22 mouse cellular contexts compared by ENCODE assay signal in the genomic region with DNA sequence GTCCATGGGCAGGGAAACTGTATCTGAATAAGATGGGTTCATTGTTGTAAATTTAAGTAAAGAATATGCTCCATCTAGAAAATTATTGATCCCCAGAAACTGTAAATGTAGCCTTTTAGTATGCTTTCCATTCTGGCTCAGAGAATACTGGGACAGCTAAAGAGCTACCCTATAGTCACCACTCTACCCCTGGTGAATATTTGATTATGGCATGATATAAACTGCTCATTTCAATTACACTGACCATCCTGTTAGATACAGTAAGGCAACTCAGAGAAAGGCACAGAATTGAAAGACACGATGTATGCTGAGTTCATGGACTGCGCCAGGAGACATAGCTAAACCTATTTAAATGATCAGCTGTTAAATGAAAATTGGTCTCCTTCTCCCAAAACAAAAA.
DNase-seq lines count a peak whose midpoint lies in the region; ATAC-seq lines count a peak whose summit lies in the region.
"Had no signal": no experiment of that assay in that cellular context is flagged by ENCODE, and none has a peak within 500 bp of the region (broad histone marks: within the 10 kb centered on the region; RNA-seq: fewer than 3 reads in every experiment).

No protein-coding gene starts in this region.

- H3K9ac ChIP-seq in hindbrain, embryonic 12.5 days = no peak overlapping the region
- H3K9ac ChIP-seq in hindbrain, embryonic 13.5 days = no peak overlapping the region
- no peak overlapping the region for H3K9ac ChIP-seq in neural tube, embryonic 12.5 days
- H3K9ac ChIP-seq in midbrain, embryonic 11.5 days (ENCODE audit: low read length) = no peak overlapping the region
- H3K9ac ChIP-seq: embryonic facial prominence, embryonic 13.5 days; embryonic facial prominence, embryonic 15.5 days; forebrain, embryonic 12.5 days had no signal

- no peaks in the 10 kb centered on the region for H3K36me3 ChIP-seq in hindbrain, embryonic 12.5 days
- H3K36me3 ChIP-seq in hindbrain, embryonic 13.5 days = no peaks in the 10 kb centered on the region
- H3K36me3 ChIP-seq in neural tube, embryonic 12.5 days = no peaks in the 10 kb centered on the region
- no peaks in the 10 kb centered on the region for H3K36me3 ChIP-seq in midbrain, embryonic 11.5 days (ENCODE audit: control insufficient read depth, insufficient read depth, low read length)
- H3K36me3 ChIP-seq: embryonic facial prominence, embryonic 13.5 days; embryonic facial prominence, embryonic 15.5 days; forebrain, embryonic 10.5 days; forebrain, embryonic 12.5 days had no signal

- no peaks in the 10 kb centered on the region for H3K27me3 ChIP-seq in hindbrain, embryonic 12.5 days
- H3K27me3 ChIP-seq in hindbrain, embryonic 13.5 days = no peaks in the 10 kb centered on the region
- H3K27me3 ChIP-seq in neural tube, embryonic 12.5 days (replicated peaks) = no peaks in the 10 kb centered on the region
- H3K27me3 ChIP-seq in midbrain, embryonic 11.5 days (ENCODE audit: control insufficient read depth, insufficient read depth, low read length) = no peaks in the 10 kb centered on the region
- H3K27me3 ChIP-seq: embryonic facial prominence, embryonic 13.5 days; embryonic facial prominence, embryonic 15.5 days; forebrain, embryonic 12.5 days had no signal

- 82% methylated on average over 2 of the region's 2 CpGs for WGBS in hindbrain, embryonic 12.5 days
- WGBS in hindbrain, embryonic 13.5 days = 71% methylated on average over 2 of the region's 2 CpGs
- WGBS in neural tube, embryonic 12.5 days = 72% methylated on average over 2 of the region's 2 CpGs
- whole genome bisulfite sequencing in midbrain, embryonic 11.5 days = 91% methylated on average over 2 of the region's 2 CpGs

- no peak overlapping the region for H3K27ac ChIP-seq in hindbrain, embryonic 12.5 days
- H3K27ac ChIP-seq in hindbrain, embryonic 13.5 days = no peak overlapping the region
- H3K27ac ChIP-seq in neural tube, embryonic 12.5 days = no peak overlapping the region; the same call in 1 of the 2 replicates
- H3K27ac ChIP-seq in midbrain, embryonic 11.5 days (ENCODE audit: low read depth, low read length) = no peak overlapping the region
- H3K27ac ChIP-seq: embryonic facial prominence, embryonic 13.5 days; embryonic facial prominence, embryonic 15.5 days; forebrain, embryonic 10.5 days; forebrain, embryonic 12.5 days had no signal

- H3K4me3 ChIP-seq in hindbrain, embryonic 12.5 days = no peak overlapping the region
- no peak overlapping the region for H3K4me3 ChIP-seq in hindbrain, embryonic 13.5 days
- no peak overlapping the region for H3K4me3 ChIP-seq in neural tube, embryonic 12.5 days
- no peak overlapping the region for H3K4me3 ChIP-seq in midbrain, embryonic 11.5 days (ENCODE audit: low read depth, low read length)
- H3K4me3 ChIP-seq: embryonic facial prominence, embryonic 13.5 days; embryonic facial prominence, embryonic 15.5 days; erythroblast, embryonic 14.5 days; forebrain, embryonic 10.5 days; forebrain, embryonic 12.5 days had no signal

- H3K4me2 ChIP-seq in hindbrain, embryonic 12.5 days (replicated peaks) = no peak overlapping the region
- H3K4me2 ChIP-seq in hindbrain, embryonic 13.5 days = no peak overlapping the region
- no peak overlapping the region for H3K4me2 ChIP-seq in neural tube, embryonic 12.5 days (replicated peaks)
- no peak overlapping the region for H3K4me2 ChIP-seq in midbrain, embryonic 11.5 days
- H3K4me2 ChIP-seq: embryonic facial prominence, embryonic 13.5 days; embryonic facial prominence, embryonic 15.5 days; forebrain, embryonic 12.5 days had no signal

- ATAC-seq in hindbrain, embryonic 12.5 days (ENCODE audit: low FRiP score) = peak; percentile 29; the same call in 1 of the 2 replicates
- ATAC-seq in hindbrain, embryonic 13.5 days (ENCODE audit: low FRiP score) = no peak
- peak; percentile 54; the same call in 1 of the 2 replicates for ATAC-seq in neural tube, embryonic 12.5 days (ENCODE audit: low FRiP score, low read depth)
- ATAC-seq in midbrain, embryonic 11.5 days (ENCODE audit: low FRiP score) = no peak
- ATAC-seq: forebrain, embryonic 14.5 days; forebrain, embryonic 16.5 days had no signal

- H3K4me1 ChIP-seq in hindbrain, embryonic 12.5 days = no peaks in the 10 kb centered on the region
- H3K4me1 ChIP-seq in hindbrain, embryonic 13.5 days (replicated peaks) = no peaks in the 10 kb centered on the region
- no peaks in the 10 kb centered on the region for H3K4me1 ChIP-seq in neural tube, embryonic 12.5 days
- no peaks in the 10 kb centered on the region for H3K4me1 ChIP-seq in midbrain, embryonic 11.5 days (ENCODE audit: control insufficient read depth, insufficient read depth, low read length)
- H3K4me1 ChIP-seq: embryonic facial prominence, embryonic 13.5 days; embryonic facial prominence, embryonic 15.5 days; forebrain, embryonic 10.5 days; forebrain, embryonic 12.5 days had no signal

- DNase-seq in neural tube, embryonic 10.5 days (ENCODE audit: extremely low spot score, low spot score) = no peak
- no peak for DNase-seq in midbrain, embryonic 11.5 days (ENCODE audit: low spot score, missing footprints)
- DNase-seq: adrenal gland, adult 2 months; adrenal gland, postnatal 10 days; adrenal gland, postnatal 25 days; cerebellum, adult 11 months; cerebellum, adult 18-20 months; cerebellum, adult 8-10 months; cerebellum, adult 9-11 months; cerebellum, postnatal 14 days; cerebellum, postnatal 36 days; embryo, embryonic 11 days had no signal

- H3K9me3 ChIP-seq in hindbrain, embryonic 12.5 days (replicated peaks) = no peaks in the 10 kb centered on the region
- H3K9me3 ChIP-seq in hindbrain, embryonic 13.5 days = no peaks in the 10 kb centered on the region
- no peaks in the 10 kb centered on the region for H3K9me3 ChIP-seq in neural tube, embryonic 12.5 days
- no peaks in the 10 kb centered on the region for H3K9me3 ChIP-seq in midbrain, embryonic 11.5 days (ENCODE audit: control insufficient read depth, low read length)
- H3K9me3 ChIP-seq: embryonic facial prominence, embryonic 13.5 days; embryonic facial prominence, embryonic 15.5 days; forebrain, embryonic 10.5 days; forebrain, embryonic 12.5 days had no signal

Comparison
In these comparisons a context has a peak if more than half of its experiments do, and no peak if none do; other contexts are left out.
1. ATAC-seq: peak in hindbrain, embryonic 12.5 days (single experiment) and neural tube, embryonic 12.5 days (single experiment); none in hindbrain, embryonic 13.5 days (single experiment) and midbrain, embryonic 11.5 days (single experiment).